Mouse (Mus musculus): ENCODE results near the gene Atoh8. TPM values are rescaled to one million over a fixed set of nuclear protein-coding genes. Genes with fewer than 3 reads are reported as not detected.

The Atoh8 gene
- total RNA-seq, 2 experiments from 2014 or later, result 1.8 TPM

- no peak for DNase-seq
- intact Hi-C loops (cut with DNase I), result no loop called here
Measured at GRCm38 (mm10) chr6:72161751-72162150, 73.6 kb downstream of the Atoh8 start.

GRCm38 (mm10) chr6:72160991-72161390, 74.4 kb downstream of the Atoh8 start:
- intact Hi-C loops (cut with DNase I), result no loop called here
- no peak for DNase-seq

DNA sequence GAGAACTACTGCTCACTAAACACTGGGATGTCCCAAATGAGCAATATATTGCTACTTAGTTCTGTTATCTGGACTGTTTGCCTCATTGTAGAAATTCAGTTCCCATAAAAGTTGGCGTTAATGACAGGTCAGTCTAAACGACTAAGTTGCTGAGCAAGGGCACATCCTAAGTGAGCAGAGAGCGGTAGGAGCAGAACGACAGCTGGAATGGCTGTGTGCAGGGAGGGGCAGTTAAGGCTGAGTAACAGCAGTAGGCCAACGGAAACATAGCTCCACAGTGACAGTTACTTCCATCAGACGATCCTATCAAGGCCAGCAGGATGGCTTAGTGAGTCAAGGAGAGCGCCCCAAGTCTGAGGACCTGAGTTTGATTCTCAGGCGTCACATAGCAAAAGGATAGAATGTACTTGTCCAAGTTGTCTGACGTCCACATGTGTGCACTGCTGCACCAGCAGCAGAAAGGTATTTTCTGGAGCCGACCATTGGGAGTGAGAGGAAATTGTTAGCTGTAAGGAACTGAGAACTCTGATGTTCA, 75.4 kb downstream of the Atoh8 start:
- no peak for DNase-seq
- intact Hi-C loops (cut with DNase I), result no loop called here

DNA sequence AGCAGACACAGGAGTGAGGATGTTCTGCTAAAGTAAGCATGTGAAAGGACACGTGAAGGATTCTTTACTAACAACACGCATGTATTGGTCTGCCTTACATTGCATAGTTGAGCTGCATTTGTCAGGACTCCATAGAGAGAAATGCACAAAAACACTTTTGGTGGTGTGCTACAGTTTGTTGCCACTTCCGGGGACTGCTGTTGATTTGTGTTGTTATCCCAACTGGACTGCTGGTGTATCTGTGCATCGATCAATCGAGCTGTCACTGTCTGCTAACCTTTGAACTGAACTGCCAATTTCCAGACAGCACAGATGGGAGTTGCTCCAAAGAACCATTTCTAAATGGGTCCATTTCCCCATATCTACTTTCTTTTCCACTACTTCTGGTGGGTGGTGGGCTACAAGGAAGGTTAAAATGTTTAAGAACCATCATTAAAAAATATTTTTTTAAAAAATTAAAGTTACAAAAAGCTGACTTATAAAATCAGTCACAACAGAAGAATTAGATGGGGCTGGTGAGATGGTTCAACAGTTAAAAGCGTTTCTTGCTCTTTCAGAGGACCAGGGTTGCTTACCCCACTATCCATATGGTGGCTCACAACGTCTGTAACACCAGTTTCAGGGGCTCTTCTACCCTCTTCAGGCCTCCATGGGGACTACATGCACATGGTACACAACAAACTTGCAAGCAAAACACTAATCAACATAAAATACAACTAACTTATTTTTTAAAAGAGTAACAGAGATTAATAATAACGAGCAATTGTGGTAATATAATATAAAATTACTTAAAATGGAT, 76.2 kb downstream of the Atoh8 start:
- intact Hi-C loops (cut with DNase I), result no loop called here
- DNase-seq, result no peak

Other genes starting within 250 kb of the Atoh8 start
- gene St3gal5, start 138.0 kb downstream of the Atoh8 start, total RNA-seq (2021), result 10 to 100 TPM; 55.3 to 63.6 TPM
- under 1 TPM in 1 of 2 experiments, not detected in 1; 0.26 TPM for gene Sftpb, start 69.0 kb upstream of the Atoh8 start, total RNA-seq (2021)
- gene Usp39, start 109.6 kb upstream of the Atoh8 start, total RNA-seq (2021), result 10 to 100 TPM; 36.2 to 37.1 TPM
- gene 0610030E20Rik, start 111.7 kb upstream of the Atoh8 start, total RNA-seq (2021), result 10 to 100 TPM; 17.2 to 19.3 TPM
- gene Tmem150a, start 119.9 kb upstream of the Atoh8 start, total RNA-seq (2021), result 10 to 100 TPM; 28.5 to 32.2 TPM
- gene Rnf181, start 131.4 kb upstream of the Atoh8 start, total RNA-seq (2021), result 10 to 100 TPM; 56.5 to 57.0 TPM
- gene Vamp5, start 144.9 kb upstream of the Atoh8 start, total RNA-seq (2021), result 1 to 10 TPM; 5.9 to 8.4 TPM
- gene Vamp8, start 155.1 kb upstream of the Atoh8 start, total RNA-seq (2021), result 1 to 10 TPM; 7.2 to 7.3 TPM
- gene Ggcx, start 178.7 kb upstream of the Atoh8 start, total RNA-seq (2021), result 10 to 100 TPM; 18.6 to 21.1 TPM
- gene Mat2a, start 204.0 kb upstream of the Atoh8 start, total RNA-seq (2021), result 100 to 1,000 TPM; 184 to 193 TPM

Measured in left cerebral cortex, postnatal 4 days (tissue).